Mouse (Mus musculus) cerebellum, adult (tissue): ENCODE results near the gene Cnpy1.

Experiments used
- ATAC-seq: cut with Nextera tagmentation; 2 replicates; pipeline ENCODE4 v1.9.2; 2017; ENCODE audit warnings: mild to moderate bottlenecking, moderate library complexity, mixed read lengths; ENCODE audit not compliant: insufficient number of reproducible peaks, low FRiP score, low TSS enrichment

The Cnpy1 gene

GRCm38 (mm10) chr5:28241423-28241822 lies 4.2 kb downstream of the Cnpy1 start:
- ATAC-seq = no peak

- ATAC-seq = no peak
These were observed 5.8 kb downstream of the Cnpy1 start for GRCm38 (mm10) chr5:28239829-28240228.

- no peak for ATAC-seq
These were observed 6.7 kb downstream of the Cnpy1 start for GRCm38 (mm10) chr5:28238876-28239275.

DNA sequence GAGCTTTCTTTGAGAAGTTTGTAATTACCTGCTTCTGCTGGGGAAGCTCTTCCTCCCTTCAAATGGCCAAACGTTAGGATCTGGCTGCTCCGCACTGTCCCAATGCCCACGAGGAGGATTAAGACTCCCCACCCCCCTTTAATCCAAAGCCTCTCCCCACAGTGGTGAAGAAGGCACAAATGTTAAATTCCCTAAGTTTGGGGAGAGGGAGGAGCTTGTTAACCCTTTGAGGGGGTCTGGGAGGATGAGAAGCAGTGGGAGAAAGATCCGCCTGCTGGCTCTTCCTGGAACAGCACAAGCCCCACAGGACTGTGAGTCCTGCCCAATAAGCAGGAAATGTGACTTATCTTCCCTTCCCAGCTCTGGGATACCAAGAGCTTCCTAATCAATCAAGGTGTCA lies 7.5 kb downstream of the Cnpy1 start:
- ATAC-seq = peak; percentile 32

- peak; percentile 86 for ATAC-seq
These were observed 7.9 kb downstream of the Cnpy1 start for GRCm38 (mm10) chr5:28237715-28238114.

DNA sequence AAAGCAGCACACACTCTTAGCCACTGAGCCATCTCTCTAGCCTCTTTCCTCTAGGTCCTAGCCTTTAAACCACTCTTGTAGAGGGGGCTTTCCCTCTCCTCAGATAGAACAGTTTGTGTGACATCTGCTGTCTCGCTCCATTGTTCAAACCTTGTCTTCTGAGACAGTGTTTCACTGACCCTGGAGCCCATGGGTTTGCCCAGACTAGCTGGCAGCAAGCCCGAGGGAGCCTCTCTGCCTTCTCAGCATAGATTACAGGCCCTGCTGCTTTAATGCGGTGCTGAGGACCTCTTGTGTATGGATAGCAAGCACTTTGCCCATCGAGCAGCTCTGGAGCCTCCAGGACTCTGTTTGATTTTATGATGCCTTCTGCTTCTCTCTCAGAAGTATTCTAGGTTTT lies 8.6 kb downstream of the Cnpy1 start:
- ATAC-seq = peak; percentile 65

- no peak for ATAC-seq
These were observed 9.5 kb downstream of the Cnpy1 start for GRCm38 (mm10) chr5:28236098-28236497.

DNA sequence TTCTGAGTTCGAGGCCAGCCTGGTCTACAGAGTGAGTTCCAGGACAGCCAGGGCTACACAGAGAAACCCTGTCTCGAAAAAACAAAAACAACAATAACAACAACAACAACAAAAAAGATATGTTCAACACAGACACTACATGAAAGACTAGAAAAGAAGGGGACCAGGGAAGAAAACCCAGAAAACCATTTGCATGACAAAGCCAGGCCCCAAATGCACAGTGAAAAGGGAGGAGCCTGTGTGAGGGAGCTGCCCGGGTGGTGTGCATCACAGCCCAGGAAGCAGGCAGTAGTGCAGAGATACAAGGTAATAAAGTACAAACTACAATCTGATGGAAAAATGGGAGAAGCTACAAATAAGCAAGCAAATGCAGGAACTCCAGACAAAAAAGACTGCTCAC lies 13.5 kb downstream of the Cnpy1 start:
- ATAC-seq = no peak

DNA sequence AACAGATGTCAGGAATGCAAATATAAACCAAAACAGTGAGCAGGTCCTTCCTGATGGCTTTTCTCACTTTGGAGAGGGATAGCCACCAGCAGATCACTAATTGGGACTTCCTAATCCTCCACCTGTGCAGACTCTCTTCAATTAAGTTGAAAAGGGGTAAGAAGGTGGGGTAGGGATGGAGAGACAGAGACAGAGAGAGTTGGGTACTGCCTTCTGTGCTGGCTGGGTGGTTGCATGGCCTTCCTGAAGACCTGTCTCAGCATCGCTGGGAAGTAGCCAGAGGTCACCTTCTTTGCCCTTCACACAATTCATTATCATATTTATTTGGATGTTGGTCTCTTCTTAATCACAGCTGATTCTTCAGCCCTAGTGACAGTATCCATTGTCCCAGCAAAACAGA lies 26.0 kb downstream of the Cnpy1 start:
- no peak for ATAC-seq

DNA sequence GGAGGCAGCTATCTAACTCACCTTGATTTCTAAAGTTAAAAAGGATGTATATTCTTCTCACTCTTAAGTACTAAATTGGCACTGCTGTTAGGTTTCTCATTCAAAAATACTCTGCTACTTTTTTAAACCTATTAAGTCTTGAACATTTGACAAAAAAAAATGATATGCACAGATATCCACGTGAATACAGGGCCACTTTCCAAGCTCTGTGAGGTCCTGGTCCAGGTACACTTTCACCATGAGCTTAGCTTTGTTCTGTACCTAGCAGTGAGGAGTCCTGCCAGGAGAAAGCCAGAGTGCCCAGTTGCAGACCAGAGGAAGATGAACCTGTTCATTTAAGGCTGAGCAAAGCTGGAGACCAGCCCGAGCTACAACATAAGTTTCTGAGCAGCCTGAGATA lies 32.2 kb downstream of the Cnpy1 start:
- ATAC-seq = no peak

- no peak for ATAC-seq
These were observed 33.8 kb downstream of the Cnpy1 start for GRCm38 (mm10) chr5:28211651-28212310.

- ATAC-seq = no peak
These were observed 34.7 kb downstream of the Cnpy1 start for GRCm38 (mm10) chr5:28210591-28211550.

GRCm38 (mm10) chr5:28209549-28210431 lies 35.8 kb downstream of the Cnpy1 start:
- peak; percentile 33; the same call in 1 of the 2 replicates for ATAC-seq

DNA sequence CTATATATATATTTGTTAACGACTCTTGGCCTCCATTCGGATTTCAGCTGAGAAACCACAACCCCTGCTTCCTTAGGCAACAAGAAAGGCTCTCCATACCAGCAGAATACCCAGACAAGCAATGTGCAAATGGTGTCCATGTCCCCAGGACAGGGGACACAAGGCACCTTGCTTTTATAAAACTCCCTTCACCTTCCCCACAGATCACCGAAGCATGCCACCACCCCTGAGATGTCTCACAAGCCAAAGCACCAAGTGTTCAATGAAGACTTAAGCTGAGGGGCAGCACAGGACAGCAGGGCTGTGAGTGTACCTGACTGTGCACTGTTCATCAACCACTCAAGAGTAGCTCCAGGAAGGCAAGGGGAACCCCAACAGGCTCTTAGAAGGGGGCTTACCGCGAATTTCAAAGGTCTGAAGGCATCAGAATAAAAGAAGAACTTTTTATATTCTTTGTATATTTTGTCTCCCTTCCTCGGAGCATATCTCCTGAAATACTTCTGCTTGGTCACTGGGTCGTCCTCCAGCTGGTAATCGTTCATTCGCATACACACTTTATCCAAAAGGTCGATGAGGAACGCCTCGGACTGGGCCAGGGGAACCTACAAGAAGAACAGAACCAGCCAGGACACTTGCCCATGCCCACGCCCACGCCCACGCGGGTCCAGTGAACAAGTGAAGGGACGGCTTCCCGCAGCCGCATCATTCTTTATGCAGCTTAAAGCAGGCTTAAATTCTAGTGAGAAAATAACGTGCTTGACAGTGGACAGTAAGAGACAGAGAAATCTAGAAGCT lies 36.7 kb downstream of the Cnpy1 start:
- no peak for ATAC-seq

DNA sequence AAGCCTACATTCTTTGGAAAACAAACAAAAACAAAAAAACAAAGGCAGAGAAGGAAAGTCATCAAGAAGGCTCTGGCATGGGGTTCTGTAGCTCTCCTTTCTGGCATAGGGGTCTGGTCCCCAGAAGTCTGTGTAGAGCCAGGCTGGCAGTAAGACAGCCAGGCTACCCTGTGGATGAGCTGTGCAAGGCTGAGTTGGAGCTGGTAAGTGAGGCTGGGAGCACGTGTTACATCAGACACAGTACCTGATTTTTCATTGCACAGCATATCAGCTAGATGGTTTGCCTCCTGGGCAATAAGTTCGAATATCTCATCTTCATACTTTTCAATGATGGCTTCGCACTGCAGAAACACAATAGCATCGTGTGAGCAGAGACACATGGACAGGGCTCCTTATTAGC lies 38.6 kb downstream of the Cnpy1 start:
- ATAC-seq = no peak

- no peak for ATAC-seq
These were observed 39.2 kb downstream of the Cnpy1 start for GRCm38 (mm10) chr5:28206448-28206847.

GRCm38 (mm10) chr5:28204678-28205077 lies 40.9 kb downstream of the Cnpy1 start:
- ATAC-seq = no peak

- no peak for ATAC-seq
These were observed 42.5 kb downstream of the Cnpy1 start for GRCm38 (mm10) chr5:28203086-28203485.

GRCm38 (mm10) chr5:28199089-28199873 lies 46.3 kb downstream of the Cnpy1 start:
- no peak for ATAC-seq
